Mouse (Mus musculus) midbrain, embryonic 15.5 days (tissue): ENCODE results near the gene Dlgap5. TPM values are rescaled to one million over a fixed set of nuclear protein-coding genes. Genes with fewer than 3 reads are reported as not detected.
A peak's percentile ranks its signal among the peaks of the same experiment; 100 is the strongest.
"Not testable (repeated sequence)": the region's sequence is repeated elsewhere in the genome, so short reads cannot be mapped to it uniquely, and the experiment has no call there.

Source experiments
- ATAC-seq: fragments of 200-750 bp; cut with Nextera tagmentation; replicated peaks from 2 replicates; pipeline ENCODE4 v1.8.0; 2017; ENCODE audit warnings: moderate TSS enrichment
- H3K27ac ChIP-seq: fragments of 300-500 bp; sonication (generic); 2 replicates; pipeline ENCODE4 v1.5.1; 2015; ENCODE audit warnings: mild to moderate bottlenecking, inconsistent platforms
- H3K27me3 ChIP-seq: fragments of 300-500 bp; sonication (generic); replicated peaks from 2 replicates; pipeline ENCODE4 v1.6.1; 2015; ENCODE audit warnings: inconsistent platforms
- H3K36me3 ChIP-seq: fragments of 300-500 bp; sonication (generic); replicated peaks from 2 replicates; pipeline ENCODE4 v1.6.1; 2015; ENCODE audit warnings: inconsistent platforms
- H3K4me1 ChIP-seq: fragments of 300-500 bp; sonication (generic); 2 replicates; pipeline ENCODE4 v1.6.1; 2015; ENCODE audit warnings: inconsistent platforms
- H3K4me2 ChIP-seq: fragments of 300-500 bp; sonication (generic); 2 replicates; pipeline ENCODE4 v1.6.1; 2015; ENCODE audit warnings: inconsistent platforms, mild to moderate bottlenecking, moderate library complexity
- H3K4me3 ChIP-seq: fragments of 300-500 bp; sonication (generic); 2 replicates; pipeline ENCODE4 v1.5.1; 2015; ENCODE audit warnings: mild to moderate bottlenecking, inconsistent platforms
- H3K9ac ChIP-seq: fragments of 300-500 bp; sonication (generic); 2 replicates; pipeline ENCODE4 v1.6.1; 2015; ENCODE audit warnings: mild to moderate bottlenecking, inconsistent platforms
- H3K9me3 ChIP-seq: fragments of 300-500 bp; sonication (generic); 2 replicates; pipeline ENCODE4 v1.6.1; 2016; ENCODE audit warnings: inconsistent platforms
- WGBS: fragments of 180-500 bp; shearing (Covaris S2); methylation state at CpG from one replicate; pipeline ENCODE4 v1.1.7; 2015; ENCODE audit warnings: mixed read lengths; 5-methylcytosine and 5-hydroxymethylcytosine counted together
- polyA plus RNA-seq: library from polyadenylated mRNA; unstranded; fragments of >200 nt; fragmentation: Nextera tagmentation; extraction: Ambion mirVana; gene quantifications from 2 replicates; pipeline ENCODE4 v1.2.1, GENCODE M21; 2015

Gene Dlgap5
- 6.8 and 7.8 TPM in 2 replicates for polyA plus RNA-seq

DNA sequence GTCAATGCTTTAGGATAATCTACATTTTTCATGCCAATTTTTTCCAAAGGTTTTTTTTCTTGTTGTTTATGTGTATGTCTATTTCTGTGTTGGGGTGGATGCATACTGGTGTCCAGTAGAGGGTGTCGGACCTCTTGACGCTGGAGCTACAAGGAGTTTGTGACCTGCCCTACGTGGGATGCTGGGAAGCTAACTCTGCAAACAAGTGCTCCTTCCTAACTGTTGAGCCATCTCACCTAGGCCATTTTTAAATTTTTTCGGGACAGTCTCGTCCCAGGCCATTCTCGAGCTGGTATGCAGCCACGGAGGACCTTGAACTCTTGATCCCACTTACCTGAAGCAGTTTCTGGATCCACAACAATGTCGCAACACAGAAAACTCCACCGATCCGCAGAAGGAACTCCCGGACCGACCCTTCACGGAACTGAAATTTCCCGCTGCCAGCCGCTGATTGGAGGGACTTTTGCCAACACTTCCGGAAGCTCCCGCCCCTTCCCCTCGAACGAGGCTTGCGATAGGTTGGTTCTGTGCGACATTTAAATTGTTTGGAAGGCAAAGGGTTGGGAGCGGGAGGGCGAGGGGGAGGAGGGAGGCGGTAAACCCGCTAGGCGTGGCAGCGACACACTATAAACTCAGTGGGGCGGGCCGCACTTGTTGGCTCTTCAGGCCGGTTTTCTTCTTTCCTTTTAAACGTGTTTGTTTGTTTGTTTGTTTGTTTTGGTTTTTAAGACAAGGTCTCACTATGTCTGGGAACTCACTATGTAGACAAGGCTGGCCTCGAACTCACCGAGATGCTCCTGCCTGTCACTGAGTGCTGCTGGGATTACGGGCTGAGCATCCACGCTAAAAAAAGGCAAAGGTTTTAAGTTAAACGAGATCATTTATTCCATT, at the start of gene Dlgap5:
Gene Dlgap5 (minus strand): TSS at position 633 of the 891 bp plus-strand sequence.
- Histone ChIP-seq H3K27ac (no peak within 1 kb of the TSS), H3K4me1 (peaks cover 13% of the 10 kb centered on the region), H3K9ac (peak within 1 kb of the TSS; percentile 36; the same call in 1 of the 2 replicates), H3K4me3 (peak within 1 kb of the TSS; percentile 52), H3K4me2 (peak within 1 kb of the TSS; percentile 69), H3K9me3 (no peaks in the 10 kb centered on the region), H3K27me3 (no peaks in the 10 kb centered on the region), H3K36me3 (no peaks in the 10 kb centered on the region)
- 1% methylated on average over 36 of the region's 36 CpGs for WGBS
- ATAC-seq = peak; percentile 99

DNA sequence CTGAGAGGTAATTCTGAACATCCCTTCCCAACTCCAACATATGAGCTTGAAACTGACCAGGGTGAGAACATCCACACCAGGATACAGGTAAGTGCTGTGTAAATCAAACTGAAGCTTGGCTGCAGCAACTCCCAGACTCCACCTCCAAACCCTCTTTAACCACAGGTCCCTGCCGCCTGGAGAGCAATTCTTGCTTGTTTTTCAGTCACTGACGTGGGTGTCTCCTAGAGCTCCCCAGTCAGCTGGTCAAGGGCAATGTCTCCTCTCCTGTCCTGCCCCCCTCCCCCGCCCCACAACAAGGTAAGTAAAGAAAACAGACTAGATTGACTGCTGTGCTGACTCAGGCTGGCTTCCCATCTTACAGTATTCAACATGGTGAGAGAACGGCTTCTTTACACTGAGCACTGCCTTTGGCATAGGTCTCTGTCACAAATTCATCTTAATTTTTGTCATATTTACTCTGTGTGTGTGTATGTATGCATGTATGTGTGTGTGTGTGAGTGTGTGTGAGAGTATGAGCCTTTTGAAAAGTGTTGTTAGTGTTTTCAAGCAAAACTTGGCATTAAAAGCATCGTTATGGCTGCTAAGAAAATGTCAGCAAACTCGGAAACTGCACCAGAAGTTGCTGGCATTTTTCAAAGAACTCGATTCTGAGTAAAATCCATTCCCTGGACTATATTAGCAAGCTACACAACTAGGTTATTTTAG, 47.4 kb upstream of the Dlgap5 start:
- H3K4me3 ChIP-seq = no peak overlapping the region
- no peaks in the 10 kb centered on the region for H3K36me3 ChIP-seq
- H3K27ac ChIP-seq = no peak overlapping the region
- H3K27me3 ChIP-seq = no peaks in the 10 kb centered on the region
- H3K9me3 ChIP-seq = no peaks in the 10 kb centered on the region
- no peak overlapping the region for H3K4me2 ChIP-seq
- WGBS = 50% methylated on average over 7 of the region's 7 CpGs
- H3K4me1 ChIP-seq = no peaks in the 10 kb centered on the region
- no peak overlapping the region for H3K9ac ChIP-seq
- no peak for ATAC-seq

DNA sequence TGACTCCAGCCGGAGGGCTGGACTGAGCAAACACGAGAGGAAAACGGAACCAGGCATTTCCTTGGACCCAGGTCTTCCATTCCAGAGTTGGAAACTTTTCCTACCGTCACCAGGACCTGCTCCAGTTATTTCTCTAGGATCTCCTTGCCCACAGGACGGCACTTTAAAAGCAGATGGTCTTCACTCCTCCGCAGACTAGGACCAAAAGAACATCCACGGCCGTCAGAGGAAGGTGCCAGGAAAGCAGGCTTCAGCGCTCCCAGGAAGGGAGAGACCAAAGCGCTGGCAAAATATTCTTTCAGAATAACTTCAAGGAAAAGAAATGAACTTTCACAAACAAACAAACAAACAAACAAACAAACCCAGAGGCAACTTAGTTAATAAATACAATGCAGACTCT, 46.2 kb upstream of the Dlgap5 start:
- 90% methylated on average over 10 of the region's 10 CpGs for WGBS
- H3K9ac ChIP-seq = no peak overlapping the region
- no peaks in the 10 kb centered on the region for H3K9me3 ChIP-seq
- H3K4me3 ChIP-seq = no peak overlapping the region
- H3K4me2 ChIP-seq = no peak overlapping the region
- H3K27me3 ChIP-seq = no peaks in the 10 kb centered on the region
- no peak for ATAC-seq
- H3K27ac ChIP-seq = no peak overlapping the region
- no peaks in the 10 kb centered on the region for H3K36me3 ChIP-seq
- H3K4me1 ChIP-seq = no peaks in the 10 kb centered on the region

DNA sequence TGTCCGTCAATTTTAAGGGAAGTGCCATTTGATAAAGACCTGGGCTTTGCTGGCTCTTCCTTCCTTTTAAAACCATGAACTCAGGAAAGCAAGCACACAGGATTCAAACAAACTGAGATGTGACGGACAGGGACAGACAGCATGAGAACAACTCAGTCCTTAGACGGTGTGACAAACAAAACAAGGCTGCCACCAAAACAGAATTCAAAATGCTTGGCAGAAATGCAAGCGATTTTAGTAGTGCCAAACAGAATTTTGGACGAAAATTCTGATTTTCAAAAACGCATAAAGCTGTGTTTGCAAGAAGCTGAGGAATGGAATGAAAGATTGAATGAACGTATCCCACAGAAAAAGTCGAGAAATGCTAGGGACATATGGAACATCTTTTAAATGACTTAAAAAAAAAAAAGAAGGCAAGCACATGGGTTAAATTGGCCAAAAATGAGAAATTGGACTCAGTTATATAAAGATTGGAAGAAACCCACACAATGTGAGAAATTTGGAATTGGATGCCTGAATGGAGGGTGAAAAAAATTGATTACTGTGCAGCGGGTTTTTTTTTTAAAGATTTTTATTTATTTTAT, 44.8 kb upstream of the Dlgap5 start:
- Histone ChIP-seq H3K36me3 (no peaks in the 10 kb centered on the region), H3K27ac (no peak overlapping the region), H3K9ac (no peak overlapping the region), H3K4me1 (no peaks in the 10 kb centered on the region), H3K4me3 (no peak overlapping the region), H3K4me2 (no peak overlapping the region), H3K27me3 (no peaks in the 10 kb centered on the region), H3K9me3 (no peaks in the 10 kb centered on the region)
- 83% methylated on average over 9 of the region's 9 CpGs for WGBS
- ATAC-seq = no peak

DNA sequence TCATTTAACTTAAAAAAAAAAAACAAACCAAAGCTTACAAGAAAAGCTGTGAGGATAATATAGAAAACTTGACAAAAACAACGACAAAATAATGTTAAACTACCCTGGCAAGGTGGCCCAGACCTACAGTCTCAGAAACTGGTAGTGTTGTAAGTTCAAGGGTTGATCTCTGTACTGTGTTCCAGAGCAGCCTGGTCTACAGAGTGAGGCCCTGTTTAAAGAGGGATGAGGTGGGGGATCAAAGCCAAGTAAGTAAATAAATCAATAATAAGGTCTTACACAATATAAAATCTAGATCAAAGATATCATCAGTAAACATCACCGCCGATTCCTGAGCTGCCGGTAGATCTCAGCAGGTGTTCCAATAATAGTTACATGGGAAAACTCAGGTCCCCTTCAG, 44.2 kb upstream of the Dlgap5 start:
- H3K4me1 ChIP-seq = no peaks in the 10 kb centered on the region
- no peak overlapping the region for H3K27ac ChIP-seq
- H3K4me3 ChIP-seq = no peak overlapping the region
- 82% methylated on average over 4 of the region's 4 CpGs for WGBS
- H3K4me2 ChIP-seq = no peak overlapping the region
- no peaks in the 10 kb centered on the region for H3K27me3 ChIP-seq
- no peaks in the 10 kb centered on the region for H3K9me3 ChIP-seq
- no peaks in the 10 kb centered on the region for H3K36me3 ChIP-seq
- no peak overlapping the region for H3K9ac ChIP-seq
- no peak for ATAC-seq

DNA sequence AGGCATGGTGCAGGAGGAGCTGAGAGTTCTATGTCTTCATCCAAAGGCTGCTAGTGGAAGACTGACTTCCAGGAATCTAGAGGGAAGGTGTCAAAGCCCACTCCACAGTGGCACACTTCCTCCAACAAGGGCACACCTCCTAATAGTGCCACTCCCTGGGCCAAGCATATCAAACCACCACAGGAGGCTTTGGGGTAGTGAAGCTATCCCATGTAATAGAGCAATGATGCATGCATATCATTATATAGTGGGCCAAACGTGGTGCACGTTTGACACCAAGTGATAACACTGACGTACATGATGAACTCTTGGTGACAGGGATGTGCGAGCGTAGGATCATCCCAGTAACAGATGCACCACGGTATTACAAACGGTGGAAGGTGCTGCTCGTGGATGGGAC, 43.8 kb upstream of the Dlgap5 start:
- WGBS = 89% methylated on average over 8 of the region's 8 CpGs
- no peaks in the 10 kb centered on the region for H3K27me3 ChIP-seq
- H3K4me1 ChIP-seq = no peaks in the 10 kb centered on the region
- H3K4me3 ChIP-seq = no peak overlapping the region
- no peak overlapping the region for H3K4me2 ChIP-seq
- no peak overlapping the region for H3K27ac ChIP-seq
- no peaks in the 10 kb centered on the region for H3K9me3 ChIP-seq
- no peak overlapping the region for H3K9ac ChIP-seq
- no peak for ATAC-seq
- no peaks in the 10 kb centered on the region for H3K36me3 ChIP-seq

DNA sequence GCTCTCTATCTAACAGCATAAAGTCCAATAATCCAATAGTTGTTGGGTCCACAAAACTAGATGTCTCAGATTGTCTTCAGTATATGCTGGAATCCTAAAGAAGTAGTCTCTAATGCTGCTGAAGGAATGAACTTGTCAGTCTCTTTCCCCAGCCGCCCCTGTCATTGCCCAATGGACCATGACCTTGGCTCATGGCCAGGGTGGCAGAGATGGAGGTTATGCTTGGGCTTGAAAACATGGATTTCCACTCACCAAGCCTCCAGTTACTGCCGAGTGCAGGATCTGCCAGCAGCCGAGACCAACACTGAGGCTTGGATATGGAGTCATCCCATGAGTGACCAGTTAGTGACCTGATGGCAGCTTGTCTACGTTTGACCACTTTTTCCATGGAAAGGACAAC, 41.3 kb upstream of the Dlgap5 start:
- ATAC-seq = no peak
- 72% methylated on average over 4 of the region's 4 CpGs for WGBS
- Histone ChIP-seq H3K9ac (no peak overlapping the region), H3K36me3 (no peaks in the 10 kb centered on the region), H3K4me2 (no peak overlapping the region), H3K4me3 (no peak overlapping the region), H3K27ac (no peak overlapping the region), H3K9me3 (no peaks in the 10 kb centered on the region), H3K4me1 (no peaks in the 10 kb centered on the region), H3K27me3 (no peaks in the 10 kb centered on the region)

DNA sequence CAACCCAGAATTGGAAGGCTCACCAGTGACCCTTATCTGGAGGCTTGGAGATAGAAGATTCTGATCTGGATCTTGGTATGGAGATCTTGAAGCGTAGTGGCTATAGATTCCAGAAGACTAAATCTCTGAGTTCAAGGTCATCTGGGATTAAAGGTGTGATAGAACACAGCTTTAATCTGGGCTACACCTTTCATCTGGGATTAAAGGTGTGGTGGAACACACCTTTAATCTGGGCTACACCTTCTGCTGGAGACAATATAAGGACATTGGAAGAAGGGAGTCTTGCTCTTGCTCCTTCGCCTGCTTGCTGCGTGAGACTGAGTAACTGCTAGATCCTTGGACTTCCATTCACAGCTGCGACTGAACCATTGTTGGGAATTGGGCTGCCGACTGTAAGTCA, 31.9 kb upstream of the Dlgap5 start, which contains the start of gene Fbxo34:
Gene Fbxo34 (plus strand): TSS at position 301 of the 400 bp plus-strand sequence.
- not testable (repeated sequence) for H3K27ac ChIP-seq, H3K4me2 ChIP-seq, H3K4me1 ChIP-seq, H3K36me3 ChIP-seq, H3K9me3 ChIP-seq, H3K27me3 ChIP-seq, ATAC-seq, H3K4me3 ChIP-seq, H3K9ac ChIP-seq
- WGBS = 93% methylated on average over 3 of the region's 5 CpGs

DNA sequence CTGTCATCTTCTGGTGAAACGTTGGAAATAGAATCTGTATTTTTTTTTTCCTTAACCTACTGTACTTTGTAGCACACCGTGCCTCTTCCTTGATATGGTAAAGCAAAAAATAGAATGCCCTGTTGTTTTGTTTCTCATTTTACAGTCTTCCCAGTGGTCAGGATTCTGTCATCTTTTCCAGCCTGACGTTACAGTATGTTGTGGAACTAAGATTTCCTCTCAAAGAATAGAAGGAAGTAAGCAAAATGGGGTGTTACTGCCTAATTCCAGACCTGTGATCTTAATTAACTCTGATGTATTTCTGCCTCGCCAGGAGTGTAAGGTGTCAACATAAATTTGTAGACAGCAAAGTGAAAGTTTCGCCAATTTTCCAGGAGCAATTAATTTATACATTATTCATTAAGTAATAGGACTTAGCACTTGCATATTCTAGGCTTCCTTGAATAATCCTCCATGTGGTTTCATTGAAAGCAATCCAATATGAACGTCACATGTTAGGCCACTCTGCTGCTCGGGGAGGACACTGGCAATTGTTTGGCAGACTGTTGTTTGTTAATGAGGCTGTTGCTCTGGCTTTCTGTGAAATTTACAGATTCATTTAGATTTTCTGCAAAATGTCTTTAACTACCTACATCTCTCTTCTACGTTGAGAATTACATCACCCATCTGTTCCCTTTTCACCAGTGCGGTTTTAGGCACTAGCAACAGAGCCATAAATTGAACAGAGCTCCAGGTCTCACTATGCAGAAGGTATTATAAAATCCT, 27.3 kb upstream of the Dlgap5 start:
- no peak overlapping the region for H3K4me3 ChIP-seq
- no peak for ATAC-seq

DNA sequence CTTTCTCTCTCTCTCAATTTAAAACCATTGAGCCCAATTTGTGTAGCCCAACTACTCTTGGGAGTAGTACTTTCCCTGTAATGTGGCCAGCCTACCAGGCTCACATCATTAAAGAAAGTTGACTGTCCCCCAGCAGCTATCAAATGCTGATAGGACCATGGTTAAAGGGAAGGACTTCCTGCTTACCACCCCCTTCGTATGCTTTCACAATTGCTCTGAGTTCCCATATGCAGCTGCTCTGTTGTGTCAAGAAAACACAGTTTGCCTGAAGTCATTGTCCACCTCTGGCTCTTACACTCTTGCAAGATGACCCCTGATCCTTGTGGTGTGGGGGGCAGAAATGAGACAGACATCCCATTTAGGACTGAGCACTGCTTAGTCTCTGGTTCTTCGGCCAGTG, 26.7 kb upstream of the Dlgap5 start:
- no peak overlapping the region for H3K27ac ChIP-seq
- no peaks in the 10 kb centered on the region for H3K36me3 ChIP-seq
- no peak for ATAC-seq

More for the DNA sequence above, 27.3 kb upstream of the Dlgap5 start:
- H3K9ac ChIP-seq = no peak overlapping the region
- H3K27ac ChIP-seq = no peak overlapping the region
- no peak overlapping the region for H3K4me2 ChIP-seq
- no peaks in the 10 kb centered on the region for H3K36me3 ChIP-seq
- 62% methylated on average over 9 of the region's 9 CpGs for WGBS
- no peaks in the 10 kb centered on the region for H3K4me1 ChIP-seq
- no peaks in the 10 kb centered on the region for H3K9me3 ChIP-seq
- H3K27me3 ChIP-seq = no peaks in the 10 kb centered on the region

DNA sequence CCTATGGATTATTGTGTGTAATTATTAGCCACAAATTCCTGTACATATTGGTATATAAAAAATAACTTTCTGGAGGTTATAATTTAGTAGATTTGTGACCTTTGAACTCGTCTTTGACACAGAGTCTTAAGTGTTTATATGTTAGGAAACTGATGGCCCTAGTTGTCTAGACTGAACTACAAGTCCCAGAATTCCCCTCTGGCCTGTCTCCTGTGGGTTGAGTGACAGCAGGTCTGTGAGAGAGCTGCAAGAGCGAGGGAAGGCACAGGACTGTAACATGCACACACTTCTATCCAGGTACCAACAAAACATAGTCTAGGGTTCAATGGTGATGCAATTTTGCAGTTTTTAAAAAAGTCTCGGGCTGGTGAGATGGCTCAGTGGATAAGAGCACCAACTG, 20.7 kb upstream of the Dlgap5 start:
- no peaks in the 10 kb centered on the region for H3K27me3 ChIP-seq
- ATAC-seq = no peak
- 73% methylated on average over 3 of the region's 3 CpGs for whole genome bisulfite sequencing

More for the DNA sequence above, 26.7 kb upstream of the Dlgap5 start:
- no peaks in the 10 kb centered on the region for H3K27me3 ChIP-seq
- no peaks in the 10 kb centered on the region for H3K9me3 ChIP-seq
- no peak overlapping the region for H3K4me2 ChIP-seq
- no peaks in the 10 kb centered on the region for H3K4me1 ChIP-seq
- 74% methylated on average over 2 of the region's 2 CpGs for WGBS
- no peak overlapping the region for H3K9ac ChIP-seq
- no peak overlapping the region for H3K4me3 ChIP-seq

DNA sequence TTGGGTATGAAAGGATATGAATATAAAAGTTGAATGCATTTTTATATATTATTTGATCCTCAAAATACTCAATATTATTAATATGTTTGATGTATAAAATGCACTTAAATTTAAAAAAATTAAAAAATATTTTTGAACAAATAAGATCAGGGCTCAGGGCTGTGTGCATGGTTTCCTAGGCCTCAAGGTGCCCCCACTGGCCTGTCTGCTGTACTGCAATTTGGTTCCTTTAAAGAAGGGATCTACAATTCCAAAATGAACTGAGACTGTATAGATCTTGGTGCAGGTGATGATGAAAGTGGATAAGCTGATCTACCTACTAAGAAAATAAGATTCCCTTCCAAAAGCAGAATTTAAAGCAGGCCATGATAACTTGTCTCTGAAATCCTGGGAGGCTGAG, 14.8 kb upstream of the Dlgap5 start:
- Histone ChIP-seq H3K9ac (no peak overlapping the region), H3K4me2 (no peak overlapping the region), H3K4me1 (no peaks in the 10 kb centered on the region), H3K36me3 (no peaks in the 10 kb centered on the region), H3K9me3 (no peaks in the 10 kb centered on the region), H3K27me3 (no peaks in the 10 kb centered on the region), H3K4me3 (no peak overlapping the region), H3K27ac (no peak overlapping the region)
- ATAC-seq = no peak

More for the DNA sequence above, 20.7 kb upstream of the Dlgap5 start:
- no peak overlapping the region for H3K9ac ChIP-seq
- no peaks in the 10 kb centered on the region for H3K9me3 ChIP-seq
- H3K4me1 ChIP-seq = no peaks in the 10 kb centered on the region
- no peaks in the 10 kb centered on the region for H3K36me3 ChIP-seq
- H3K27ac ChIP-seq = no peak overlapping the region
- H3K4me2 ChIP-seq = no peak overlapping the region
- H3K4me3 ChIP-seq = no peak overlapping the region
